Mouse (Mus musculus) gastrocnemius, adult 2 months (tissue): Measurements from ENCODE around the gene Pym1. TPM values are rescaled to one million over a fixed set of nuclear protein-coding genes. Genes with fewer than 3 reads are reported as not detected.

Source experiments
- DNase-seq: peaks from one replicate; pipeline ENCODE4 v3.0.0; 2022
- H3K27ac ChIP-seq: fragments of 200-600 bp; 2 replicates; pipeline ENCODE4 v1.8.1; 2022; ENCODE audit warnings: mild to moderate bottlenecking
- H3K4me3 ChIP-seq: fragments of 200-600 bp; 2 replicates; pipeline ENCODE4 v1.8.1; 2022; ENCODE audit warnings: mild to moderate bottlenecking, moderate library complexity
- CTCF ChIP-seq: fragments of 200-600 bp; IDR thresholded peaks from 2 replicates; pipeline ENCODE4 v1.8.1; 2022; ENCODE audit warnings: antibody characterized with exemption, mild to moderate bottlenecking, moderate library complexity
- intact Hi-C: fragments of 180-260 bp; cut with DNase I; formaldehyde crosslinking; loops from one replicate; pipeline ENCODE4 v1.15.1; 2025
- total RNA-seq, 2 experiments: library from RNA; stranded (reverse); gene quantifications; 2 replicates each; pipeline ENCODE4 v1.2.3; 2021

Pym1 gene
- total RNA-seq, 2 experiments from 2014 or later: 9.9 to 11.8 TPM

GRCm38 (mm10) chr10:128728059-128728458 is 19.6 kb upstream of the Pym1 start:
- H3K27ac ChIP-seq: no peak overlapping the region
- no peak for DNase-seq
- H3K4me3 ChIP-seq: no peak overlapping the region
- TF ChIP-seq CTCF: no peak
- intact Hi-C loops: no loop called here

GRCm38 (mm10) chr10:128731002-128731433 is 16.7 kb upstream of the Pym1 start:
- peak; percentile 89 for TF ChIP-seq CTCF
- peak; percentile 80 for DNase-seq
- Histone ChIP-seq H3K4me3 (peak overlapping the region; percentile 46; the same call in 1 of the 2 replicates), H3K27ac (no peak overlapping the region)
- intact Hi-C loops: loop anchor here (5.0 kb wide), 1 partner anchor 246 kb away; no protein-coding TSS in a partner anchor

- TF ChIP-seq CTCF: no peak
- Histone ChIP-seq H3K27ac (no peak overlapping the region), H3K4me3 (no peak overlapping the region)
- DNase-seq: no peak
- intact Hi-C loops: loop anchor here (1.0 to 5.0 kb wide), 2 partner anchors 162 to 245 kb away; no protein-coding TSS in a partner anchor
Observed at GRCm38 (mm10) chr10:128731992-128732391, 15.7 kb upstream of the Pym1 start.

GRCm38 (mm10) chr10:128737435-128737834 is 10.3 kb upstream of the Pym1 start:
- intact Hi-C loops: no loop called here

GRCm38 (mm10) chr10:128740296-128740695 is 7.4 kb upstream of the Pym1 start:
- TF ChIP-seq CTCF: no peak
- H3K4me3 ChIP-seq: no peak overlapping the region
- intact Hi-C loops: no loop called here
- no peak for DNase-seq
- H3K27ac ChIP-seq: no peak overlapping the region

More at GRCm38 (mm10) chr10:128737435-128737834, 10.3 kb upstream of the Pym1 start:
- DNase-seq: peak; percentile 27
- TF ChIP-seq CTCF: no peak
- Histone ChIP-seq H3K27ac (no peak overlapping the region), H3K4me3 (no peak overlapping the region)

GRCm38 (mm10) chr10:128742616-128743015 is 5.1 kb upstream of the Pym1 start:
- Histone ChIP-seq H3K27ac (peak overlapping the region; percentile 96; the same call in 1 of the 2 replicates), H3K4me3 (peak overlapping the region; percentile 96)
- DNase-seq: no peak
- intact Hi-C loops: loop anchor here (2.0 kb wide), 1 partner anchor 38 kb away; the partner anchor contains the start of genes Cdk2 and Pmel
- TF ChIP-seq CTCF: no peak

GRCm38 (mm10) chr10:128743235-128743634 is 4.5 kb upstream of the Pym1 start:
- no peak for DNase-seq
- Histone ChIP-seq H3K4me3 (peak overlapping the region; percentile 96), H3K27ac (peak overlapping the region; percentile 96)
- intact Hi-C loops: loop anchor here (2.0 kb wide), 1 partner anchor 38 kb away; the partner anchor contains the start of genes Cdk2 and Pmel
- TF ChIP-seq CTCF: no peak

- H3K4me3 ChIP-seq: peak overlapping the region; percentile 96
- peak; percentile 83 for DNase-seq
- no peak for TF ChIP-seq CTCF
- H3K27ac ChIP-seq: peak overlapping the region; percentile 96
- intact Hi-C loops: loop anchor here (2.0 kb wide), 1 partner anchor 39 kb away; the partner anchor contains the start of genes Cdk2 and Pmel
Observed at GRCm38 (mm10) chr10:128743791-128744191, 3.9 kb upstream of the Pym1 start.

GRCm38 (mm10) chr10:128744211-128744610 is 3.5 kb upstream of the Pym1 start:
- Histone ChIP-seq H3K4me3 (peak overlapping the region; percentile 96), H3K27ac (peak overlapping the region; percentile 96)
- intact Hi-C loops: no loop called here
- TF ChIP-seq CTCF: no peak
- DNase-seq: no peak

GRCm38 (mm10) chr10:128744680-128745601 is 2.7 kb upstream of the Pym1 start, which contains the start of gene Dgka:
Dgka (minus strand) TSS chr10:128744855.
- peak; percentile 35; the same call in 1 of the 2 replicates for TF ChIP-seq CTCF
- intact Hi-C loops: no loop called here
- peak within 1 kb of the TSS; percentile 96 for H3K4me3 ChIP-seq
- H3K27ac ChIP-seq: peak within 1 kb of the TSS; percentile 96
- DNase-seq: no peak

GRCm38 (mm10) chr10:128745946-128746613 is 1.6 kb upstream of the Pym1 start:
- H3K27ac ChIP-seq: peak overlapping the region; percentile 96
- H3K4me3 ChIP-seq: no peak overlapping the region
- intact Hi-C loops: no loop called here
- no peak for DNase-seq
- TF ChIP-seq CTCF: no peak

- H3K4me3 ChIP-seq: peak overlapping the region; percentile 84
- no peak for DNase-seq
- peak overlapping the region; percentile 96 for H3K27ac ChIP-seq
- intact Hi-C loops: no loop called here
- TF ChIP-seq CTCF: no peak
Observed at GRCm38 (mm10) chr10:128746972-128747645, 580 bp upstream of the Pym1 start.
